Mouse (Mus musculus): ENCODE measurements around the gene Kcnq4. TPM values are rescaled to one million over a fixed set of nuclear protein-coding genes. Genes with fewer than 3 reads are reported as not detected.

Gene Kcnq4
- polyA plus RNA-seq, 1 experiment from 2014 or later = 4.5 TPM

DNA sequence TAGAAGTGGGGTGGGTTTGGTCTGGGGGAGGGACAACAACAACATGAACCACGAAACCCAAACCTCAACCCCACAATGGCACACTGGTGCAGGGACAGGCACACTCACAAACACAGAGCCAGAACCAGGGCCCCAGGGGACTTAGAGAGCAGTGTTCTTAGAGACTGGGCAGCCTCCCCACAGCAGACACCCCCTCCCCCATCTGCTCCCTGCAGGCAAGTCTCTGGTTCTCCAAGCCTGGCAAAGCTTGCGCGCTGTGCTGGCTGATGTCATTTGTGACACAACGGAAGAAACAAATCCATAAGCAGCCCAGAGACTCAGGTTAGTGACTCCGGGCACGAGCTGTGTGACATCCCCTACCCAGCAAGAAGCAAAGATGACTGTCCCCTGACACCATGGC is 7.1 kb downstream of the Kcnq4 start:
- peaks cover 4% of the 10 kb centered on the region for H3K27me3 ChIP-seq (replicated peaks)
- H3K4me2 ChIP-seq = no peak overlapping the region
- ATAC-seq (replicated peaks) = no peak
- H3K36me3 ChIP-seq (replicated peaks) = no peaks in the 10 kb centered on the region
- no peak overlapping the region for H3K9ac ChIP-seq
- H3K4me3 ChIP-seq = no peak overlapping the region
- WGBS = 66% methylated on average over 6 of the region's 6 CpGs
- no peak overlapping the region for H3K27ac ChIP-seq
- H3K4me1 ChIP-seq = no peaks in the 10 kb centered on the region
- H3K9me3 ChIP-seq = no peaks in the 10 kb centered on the region

DNA sequence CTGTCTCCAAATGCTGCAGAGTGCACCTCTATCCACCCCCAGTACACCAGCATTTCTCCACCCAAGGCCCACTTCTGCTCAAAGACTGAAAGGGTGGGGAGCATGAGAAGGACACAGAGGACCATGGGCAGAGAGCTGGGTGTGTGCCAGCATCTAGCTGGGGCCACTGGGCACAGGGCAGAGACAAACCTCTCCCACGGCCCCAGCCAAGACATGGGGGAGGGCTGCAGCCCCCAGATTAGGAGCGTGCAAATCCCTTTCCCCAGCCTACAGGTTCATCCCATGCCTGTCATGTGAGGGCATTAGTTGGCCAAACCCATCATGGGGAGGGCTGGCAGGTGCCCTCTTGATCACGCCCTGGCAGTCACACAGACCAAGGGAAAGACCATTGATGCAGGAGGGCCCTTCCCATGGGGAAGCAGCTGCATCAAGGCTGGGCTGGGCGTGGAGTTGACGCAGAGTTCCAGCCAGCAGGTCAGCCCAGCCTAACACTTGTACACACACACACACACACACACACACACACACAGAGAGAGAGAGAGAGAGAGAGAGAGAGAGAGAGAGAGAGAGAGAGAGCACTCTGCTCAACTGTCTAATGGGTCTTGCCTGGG is 14.3 kb downstream of the Kcnq4 start:
- no peak overlapping the region for H3K27ac ChIP-seq
- no peak overlapping the region for H3K4me3 ChIP-seq
- 69% methylated on average over 5 of the region's 5 CpGs for WGBS
- H3K4me1 ChIP-seq = peaks cover 10% of the 10 kb centered on the region
- no peaks in the 10 kb centered on the region for H3K36me3 ChIP-seq (replicated peaks)
- no peaks in the 10 kb centered on the region for H3K9me3 ChIP-seq
- H3K9ac ChIP-seq = no peak overlapping the region
- peaks cover 21% of the 10 kb centered on the region for H3K27me3 ChIP-seq (replicated peaks)
- H3K4me2 ChIP-seq = no peak overlapping the region
- ATAC-seq (replicated peaks) = peak; percentile 48

DNA sequence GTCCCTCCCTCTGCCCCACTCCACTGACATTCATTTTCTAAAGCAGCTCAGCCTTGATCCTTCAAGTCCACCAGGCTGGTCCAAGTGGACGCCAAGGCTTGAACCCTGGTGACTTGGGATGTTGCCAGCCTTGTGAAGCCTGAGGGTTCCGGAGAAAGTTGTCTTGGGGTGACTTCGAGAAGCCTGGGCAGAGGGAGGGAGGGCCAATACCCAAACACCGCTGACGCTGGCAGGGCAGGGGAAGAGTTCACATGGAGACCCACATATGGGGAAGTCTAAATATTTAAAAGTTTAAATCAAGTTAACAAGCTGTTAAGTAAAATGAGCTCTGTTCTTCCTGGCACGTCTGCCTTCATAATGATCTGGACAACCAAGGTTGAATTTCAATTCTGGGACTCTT is 15.7 kb downstream of the Kcnq4 start:
- Histone ChIP-seq H3K27me3 (replicated peaks) (peaks cover 21% of the 10 kb centered on the region), H3K27ac (no peak overlapping the region), H3K9me3 (no peaks in the 10 kb centered on the region), H3K36me3 (replicated peaks) (no peaks in the 10 kb centered on the region), H3K9ac (no peak overlapping the region), H3K4me1 (peaks cover 10% of the 10 kb centered on the region), H3K4me2 (no peak overlapping the region), H3K4me3 (no peak overlapping the region)
- no peak for ATAC-seq (replicated peaks)
- WGBS = 85% methylated on average over 6 of the region's 6 CpGs

DNA sequence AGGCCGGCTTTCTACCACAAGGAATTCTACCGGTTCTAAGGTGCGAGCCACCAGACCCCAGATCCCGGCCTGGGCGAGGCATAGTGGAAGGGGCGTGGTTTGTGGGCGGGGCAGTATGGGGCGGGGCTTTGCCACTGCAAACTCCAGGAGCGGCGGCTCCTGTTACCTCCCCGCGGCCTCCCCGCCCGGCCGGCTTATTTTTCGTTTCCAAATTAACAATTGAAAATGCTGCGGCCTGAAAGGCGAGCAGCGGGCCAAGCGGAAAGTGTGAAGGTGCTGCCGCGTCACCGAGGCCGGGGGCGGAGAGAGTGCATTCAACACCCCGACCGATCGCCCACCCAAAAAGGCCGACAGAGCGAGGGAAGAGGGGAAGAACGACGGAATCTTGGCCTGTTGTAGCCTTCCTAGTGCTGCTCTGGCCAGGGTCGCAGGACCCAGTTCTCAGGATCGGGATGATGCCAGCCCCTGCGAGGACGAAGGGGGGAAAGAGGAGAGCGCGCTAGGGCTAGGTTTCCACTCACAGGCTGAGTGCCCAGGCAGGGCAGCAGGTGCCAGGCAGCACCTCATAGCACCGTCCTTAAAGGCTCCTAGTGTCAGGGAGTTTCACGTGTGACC is 17.3 kb downstream of the Kcnq4 start:
- Histone ChIP-seq H3K4me3 (peak overlapping the region; percentile 48), H3K4me2 (peak overlapping the region; percentile 92), H3K9me3 (no peaks in the 10 kb centered on the region), H3K27ac (no peak overlapping the region), H3K27me3 (replicated peaks) (peaks cover 21% of the 10 kb centered on the region), H3K4me1 (peaks cover 10% of the 10 kb centered on the region), H3K36me3 (replicated peaks) (no peaks in the 10 kb centered on the region), H3K9ac (peak overlapping the region; percentile 40)
- peak; percentile 62; the same call in 1 of the 2 replicates for ATAC-seq (replicated peaks)
- under 1% methylated on average over 40 of the region's 40 CpGs for WGBS

DNA sequence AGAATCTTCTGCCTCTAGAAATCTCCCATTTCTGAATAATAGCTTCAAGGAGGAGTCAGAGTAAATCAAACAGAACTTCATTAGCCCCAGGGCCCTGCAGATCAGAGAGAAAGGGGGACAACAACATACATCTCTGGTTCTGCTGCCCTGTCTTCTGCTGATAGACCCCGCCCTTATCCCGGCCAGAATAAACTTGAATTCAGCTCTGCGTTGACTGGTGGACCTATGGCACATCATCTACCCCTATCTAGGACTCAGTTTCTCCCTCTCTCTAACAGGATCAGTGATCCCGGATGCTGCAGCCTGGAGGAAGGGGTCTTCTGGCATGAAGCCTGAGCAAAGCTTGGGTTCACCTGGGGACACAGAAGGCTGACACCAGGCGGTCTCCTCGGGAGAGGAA is 17.8 kb downstream of the Kcnq4 start:
- Histone ChIP-seq H3K4me3 (peak overlapping the region; percentile 48), H3K4me1 (peaks cover 10% of the 10 kb centered on the region), H3K9ac (peak overlapping the region; percentile 40), H3K36me3 (replicated peaks) (no peaks in the 10 kb centered on the region), H3K27ac (no peak overlapping the region), H3K4me2 (peak overlapping the region; percentile 92), H3K9me3 (no peaks in the 10 kb centered on the region), H3K27me3 (replicated peaks) (peaks cover 21% of the 10 kb centered on the region)
- 34% methylated on average over 6 of the region's 6 CpGs for WGBS
- 0 out of 2 replicates have a peak, but pooled peaks have one; percentile 27 for ATAC-seq (replicated peaks)

DNA sequence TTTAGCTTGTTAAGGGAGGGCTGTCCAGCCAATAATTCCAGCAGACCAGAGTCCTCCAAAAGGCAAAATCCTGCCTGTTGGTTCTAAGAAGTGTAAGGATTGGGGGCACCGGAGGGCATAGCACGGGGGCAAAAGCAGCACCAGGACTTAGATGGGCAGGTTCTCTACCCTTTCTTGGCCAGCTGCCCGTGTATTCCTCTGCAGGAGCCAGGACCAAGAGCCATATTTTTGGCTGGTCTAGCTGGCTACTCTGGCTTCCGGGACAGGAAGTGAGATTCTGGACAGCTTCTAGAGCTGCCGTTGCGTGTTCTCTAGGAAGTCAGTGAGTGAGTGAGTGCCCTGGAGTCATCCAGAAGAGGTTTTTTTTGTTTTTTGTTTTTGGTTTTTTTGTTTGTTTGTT is 18.3 kb downstream of the Kcnq4 start:
- Histone ChIP-seq H3K4me2 (no peak overlapping the region), H3K9ac (no peak overlapping the region), H3K9me3 (no peaks in the 10 kb centered on the region), H3K36me3 (replicated peaks) (no peaks in the 10 kb centered on the region), H3K4me1 (peaks cover 10% of the 10 kb centered on the region), H3K27me3 (replicated peaks) (peaks cover 21% of the 10 kb centered on the region), H3K27ac (no peak overlapping the region), H3K4me3 (no peak overlapping the region)
- WGBS = 71% methylated on average over 6 of the region's 6 CpGs
- ATAC-seq (replicated peaks) = no peak

DNA sequence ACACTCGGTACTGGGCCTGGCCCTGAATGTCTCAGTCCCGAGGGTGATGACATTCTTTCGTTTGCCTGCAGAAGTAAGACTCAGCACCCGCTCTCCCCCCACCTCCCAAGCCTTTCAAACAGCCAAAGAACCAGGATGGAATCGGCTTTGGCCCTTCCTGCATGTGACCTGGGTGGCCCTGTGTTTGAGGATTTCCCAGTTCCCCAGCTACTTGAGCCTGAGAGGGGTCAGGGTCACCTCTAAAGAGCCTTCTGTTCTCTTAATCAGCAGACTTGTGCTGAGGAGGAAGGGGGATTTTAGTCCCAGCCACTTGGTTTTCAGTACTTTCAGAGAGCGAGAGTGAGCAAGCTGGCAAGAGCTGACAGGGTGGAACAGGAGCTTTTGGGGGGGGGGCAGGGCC is 19.0 kb downstream of the Kcnq4 start:
- H3K9ac ChIP-seq = no peak overlapping the region
- H3K4me2 ChIP-seq = no peak overlapping the region
- H3K27ac ChIP-seq = no peak overlapping the region
- WGBS = 40% methylated on average over 6 of the region's 6 CpGs
- peaks cover 10% of the 10 kb centered on the region for H3K4me1 ChIP-seq
- peaks cover 21% of the 10 kb centered on the region for H3K27me3 ChIP-seq (replicated peaks)
- H3K4me3 ChIP-seq = no peak overlapping the region
- H3K36me3 ChIP-seq (replicated peaks) = no peaks in the 10 kb centered on the region
- no peaks in the 10 kb centered on the region for H3K9me3 ChIP-seq
- ATAC-seq (replicated peaks) = no peak

DNA sequence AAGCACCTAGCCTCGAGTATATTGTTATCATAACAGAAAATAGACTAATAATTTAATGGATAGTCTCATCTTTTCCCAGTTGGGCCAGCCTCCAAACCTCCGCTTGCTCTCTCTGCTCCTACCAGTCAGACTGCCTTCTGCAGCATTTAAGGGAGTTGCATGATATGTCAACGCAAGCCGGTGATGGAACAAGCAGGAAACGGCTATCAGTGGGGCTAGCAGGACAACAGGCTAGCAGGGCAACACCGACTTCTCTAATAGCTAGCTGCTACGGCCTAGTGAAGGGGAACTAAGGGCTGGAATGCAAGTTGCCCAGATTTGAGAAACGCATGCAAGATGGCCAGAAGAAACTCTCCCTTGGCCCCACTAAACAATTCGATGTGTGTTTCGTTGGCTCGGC is 20.6 kb downstream of the Kcnq4 start:
- Histone ChIP-seq H3K27me3 (replicated peaks) (peaks cover 21% of the 10 kb centered on the region), H3K4me1 (peaks cover 10% of the 10 kb centered on the region), H3K4me3 (no peak overlapping the region), H3K9ac (no peak overlapping the region), H3K9me3 (no peaks in the 10 kb centered on the region), H3K36me3 (replicated peaks) (no peaks in the 10 kb centered on the region), H3K4me2 (no peak overlapping the region), H3K27ac (no peak overlapping the region)
- ATAC-seq (replicated peaks) = no peak
- 84% methylated on average over 11 of the region's 11 CpGs for WGBS

DNA sequence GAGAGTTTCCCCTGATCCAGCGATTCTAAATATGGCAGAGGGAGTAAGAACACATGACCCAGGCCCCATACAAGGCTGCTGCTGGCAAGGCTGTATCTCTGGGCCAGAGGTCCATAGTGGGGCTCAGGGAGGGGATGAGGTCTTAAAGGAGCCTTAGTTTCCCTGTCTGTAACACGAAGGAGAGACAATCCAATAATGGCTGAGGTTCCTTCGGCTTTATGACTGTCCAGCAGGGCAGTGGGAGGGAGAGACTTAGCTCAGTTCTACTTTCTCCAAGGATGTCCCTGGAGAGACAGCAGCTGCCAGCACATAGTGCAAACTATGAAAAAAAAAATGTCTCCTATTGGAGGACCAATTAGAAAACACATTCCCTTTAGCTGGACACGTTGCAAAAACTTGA is 22.2 kb downstream of the Kcnq4 start:
- Histone ChIP-seq H3K27ac (no peak overlapping the region), H3K4me1 (peaks cover 4% of the 10 kb centered on the region), H3K27me3 (replicated peaks) (0 out of 2 replicates have a peak, but pooled peaks cover 5% of the 10 kb centered on the region), H3K4me2 (no peak overlapping the region), H3K36me3 (replicated peaks) (no peaks in the 10 kb centered on the region), H3K9ac (no peak overlapping the region), H3K4me3 (no peak overlapping the region), H3K9me3 (no peaks in the 10 kb centered on the region)
- WGBS = 62% methylated on average over 4 of the region's 4 CpGs
- ATAC-seq (replicated peaks) = no peak

DNA sequence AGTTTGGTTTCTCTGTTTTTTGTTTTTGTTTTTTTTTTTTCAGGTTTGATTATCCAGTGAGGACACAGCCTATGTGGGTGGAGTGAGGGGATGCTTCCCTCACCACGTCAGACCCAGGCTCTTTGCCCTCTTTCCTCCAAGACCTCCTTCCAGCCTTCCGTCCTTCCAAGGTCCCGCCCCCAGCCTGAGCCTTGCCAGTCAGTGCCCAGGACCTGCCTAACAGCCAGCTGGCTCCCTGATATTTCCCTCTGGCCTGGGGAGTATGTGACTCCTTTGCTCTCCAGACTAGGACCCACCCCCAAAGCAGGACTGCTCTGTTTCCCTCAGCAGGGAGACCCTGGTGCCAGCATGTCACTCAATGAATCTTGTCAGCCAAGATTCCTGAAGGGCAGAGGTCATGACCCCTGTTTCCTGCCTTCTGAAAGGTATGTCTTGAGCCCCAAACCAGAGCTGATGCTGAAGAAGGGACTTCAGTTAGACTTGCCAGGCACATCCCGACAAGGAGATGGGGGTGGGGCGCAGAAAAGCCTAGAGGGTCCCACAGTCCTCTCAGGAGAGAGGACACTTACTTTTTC is 22.8 kb downstream of the Kcnq4 start:
- H3K4me3 ChIP-seq = no peak overlapping the region
- no peak overlapping the region for H3K27ac ChIP-seq
- no peak for ATAC-seq (replicated peaks)
- no peaks in the 10 kb centered on the region for H3K4me1 ChIP-seq
- H3K27me3 ChIP-seq (replicated peaks) = 0 out of 2 replicates have a peak, but pooled peaks cover 1% of the 10 kb centered on the region
- H3K9me3 ChIP-seq = no peaks in the 10 kb centered on the region
- no peak overlapping the region for H3K9ac ChIP-seq
- H3K4me2 ChIP-seq = no peak overlapping the region
- WGBS = 36% methylated on average over 5 of the region's 5 CpGs
- H3K36me3 ChIP-seq (replicated peaks) = no peaks in the 10 kb centered on the region

DNA sequence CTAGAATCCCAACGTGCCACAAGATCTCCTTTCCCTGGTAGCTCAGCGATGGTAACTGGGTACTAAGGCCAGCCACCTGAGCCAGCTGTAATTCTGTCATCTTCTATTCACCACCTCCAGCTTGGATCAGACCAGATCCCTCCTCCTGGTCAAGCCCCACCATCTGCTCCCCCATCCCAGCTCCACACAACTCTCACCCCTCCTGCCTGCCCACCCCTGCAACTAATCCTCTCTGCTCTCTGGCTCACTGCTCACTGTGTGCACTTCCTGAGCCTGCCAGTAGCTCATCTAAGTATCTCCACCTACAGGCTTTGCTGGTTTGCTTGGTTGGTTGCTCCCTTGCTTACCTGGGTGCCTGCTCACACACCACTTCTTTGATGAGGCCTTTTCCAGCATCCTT is 26.8 kb downstream of the Kcnq4 start:
- no peaks in the 10 kb centered on the region for H3K36me3 ChIP-seq (replicated peaks)
- no peaks in the 10 kb centered on the region for H3K9me3 ChIP-seq
- H3K27ac ChIP-seq = no peak overlapping the region
- H3K27me3 ChIP-seq (replicated peaks) = no peaks in the 10 kb centered on the region
- 45% methylated on average over 2 of the region's 2 CpGs for WGBS
- ATAC-seq (replicated peaks) = no peak
- H3K4me2 ChIP-seq = no peak overlapping the region
- H3K4me3 ChIP-seq = no peak overlapping the region
- peaks cover 4% of the 10 kb centered on the region; the same call in 1 of the 2 replicates for H3K4me1 ChIP-seq
- no peak overlapping the region for H3K9ac ChIP-seq

DNA sequence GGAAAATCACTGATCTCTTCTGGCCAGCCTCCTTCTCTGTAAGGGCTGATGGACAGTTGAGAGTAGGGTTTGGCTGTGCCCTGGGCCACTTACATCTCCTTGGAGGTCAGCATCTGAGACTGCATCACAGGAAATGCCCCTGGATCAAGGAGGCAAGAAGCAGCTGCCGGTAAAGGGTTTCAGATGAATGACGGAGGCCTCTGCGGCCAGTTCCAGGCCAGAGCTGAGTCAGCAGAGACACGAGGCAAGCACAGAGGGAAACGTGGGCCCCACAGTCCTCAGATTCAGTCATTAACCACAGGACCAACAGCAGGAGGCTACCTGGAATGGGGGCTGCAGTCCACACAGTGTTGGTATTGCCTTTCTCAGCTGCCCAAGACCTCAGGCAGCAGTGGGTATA is 29.3 kb downstream of the Kcnq4 start:
- Histone ChIP-seq H3K27me3 (replicated peaks) (no peaks in the 10 kb centered on the region), H3K4me2 (no peak overlapping the region), H3K36me3 (replicated peaks) (no peaks in the 10 kb centered on the region), H3K4me3 (no peak overlapping the region), H3K27ac (no peak overlapping the region), H3K4me1 (peaks cover 19% of the 10 kb centered on the region), H3K9ac (no peak overlapping the region), H3K9me3 (no peaks in the 10 kb centered on the region)
- ATAC-seq (replicated peaks) = no peak
- WGBS = 57% methylated on average over 5 of the region's 5 CpGs

DNA sequence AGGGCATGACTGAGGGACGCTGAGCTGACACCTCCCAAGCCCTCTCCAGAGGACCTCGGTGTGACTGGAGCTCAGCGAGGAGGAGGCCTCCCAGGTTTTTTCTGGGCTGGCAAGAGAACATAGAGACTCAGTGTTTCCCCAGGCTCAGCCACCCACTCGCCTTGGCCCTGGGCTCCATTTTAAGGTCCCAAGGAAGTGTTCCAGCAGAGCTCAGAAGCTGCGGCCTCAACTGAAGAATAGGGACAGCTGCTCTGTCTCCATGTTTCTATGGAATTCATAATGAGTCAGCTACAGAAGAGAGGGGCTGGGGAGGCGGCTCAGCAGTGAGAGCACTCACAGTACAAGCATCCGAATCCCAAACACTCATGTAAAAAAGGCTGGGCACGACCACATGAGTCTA is 30.8 kb downstream of the Kcnq4 start:
- Histone ChIP-seq H3K27ac (no peak overlapping the region), H3K4me2 (no peak overlapping the region), H3K9ac (no peak overlapping the region), H3K4me3 (no peak overlapping the region), H3K27me3 (replicated peaks) (no peaks in the 10 kb centered on the region), H3K9me3 (no peaks in the 10 kb centered on the region), H3K4me1 (peaks cover 19% of the 10 kb centered on the region), H3K36me3 (replicated peaks) (no peaks in the 10 kb centered on the region)
- ATAC-seq (replicated peaks) = no peak
- WGBS = 65% methylated on average over 8 of the region's 8 CpGs
